Mouse (Mus musculus): ENCODE measurements around the gene Gm20388.

DNA sequence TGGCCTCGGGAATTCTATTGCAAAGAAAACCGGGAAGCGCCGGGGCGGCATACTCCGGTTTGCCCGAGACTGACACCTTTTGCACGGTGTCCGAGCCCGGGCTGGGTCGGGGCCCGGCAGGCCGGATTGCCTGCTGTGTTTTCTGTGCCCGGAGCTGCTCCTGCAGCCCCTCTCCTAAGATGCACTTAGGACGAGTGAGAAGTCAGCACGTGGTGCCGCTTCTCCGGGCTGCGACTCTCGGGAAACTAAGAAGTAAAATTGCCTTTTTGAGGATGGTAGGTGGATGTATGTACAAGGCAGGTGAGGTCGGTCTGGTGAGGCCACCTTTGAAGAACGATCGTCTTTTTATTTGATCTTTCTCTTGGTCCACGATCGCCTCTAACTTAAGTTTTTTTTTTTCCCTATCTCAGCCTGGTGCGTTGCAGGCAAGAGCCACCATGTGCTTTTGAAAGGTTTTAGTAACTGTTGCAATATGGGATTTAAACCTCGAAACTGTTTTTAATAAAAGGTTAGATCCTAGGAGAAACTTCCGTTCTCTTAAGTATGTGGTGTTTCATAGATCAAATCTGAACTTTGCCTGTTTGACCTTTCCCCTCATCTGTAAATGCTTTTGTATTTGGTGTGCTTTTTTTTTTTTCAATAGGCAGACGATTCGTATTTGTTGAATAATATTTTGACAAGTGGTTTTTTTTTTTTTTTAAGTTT lies 769 bp downstream of the Gm20388 start:
- TF ChIP-seq CTCF (IDR thresholded peaks at IDR 0.05; ENCODE audit: low read depth) (no peak), EP300 (IDR thresholded peaks at IDR 0.05; ENCODE audit: low read depth) (no peak)

Measured in liver, embryonic 14.5 days (tissue).